ENCODE assay signal across 9 mouse cellular contexts in genomic region chr2:27075485-27075884, GRCm38 (mm10). TPM values are rescaled to one million over a fixed set of nuclear protein-coding genes. Genes with fewer than 3 reads are reported as not detected.
A peak's percentile ranks its signal among the peaks of the same experiment; 100 is the strongest.
DNase-seq lines count a peak whose midpoint lies in the region; TF ChIP-seq lines count a peak whose summit lies in the region.
"Had no signal": no experiment of that assay in that cellular context is flagged by ENCODE, and none has a peak within 500 bp of the region (broad histone marks: within the 10 kb centered on the region; RNA-seq: fewer than 3 reads in every experiment).

No protein-coding gene starts in this region.

- 76% methylated on average over 3 of the region's 3 CpGs for WGBS in thymus, adult 2 months

- no peak overlapping the region for H3K4me3 ChIP-seq in thymus, adult 2 months (ENCODE audit: control insufficient read depth, insufficient read depth, low read length)

- no peaks in the 10 kb centered on the region for H3K36me3 ChIP-seq in thymus, adult 2 months (ENCODE audit: control insufficient read depth, insufficient read depth, low read length)

- no peak overlapping the region for H3K27ac ChIP-seq in thymus, adult 2 months (ENCODE audit: control insufficient read depth, insufficient read depth, low read length)
- H3K27ac ChIP-seq: macrophage had no signal

- H3K27me3 ChIP-seq in thymus, adult 2 months (ENCODE audit: control insufficient read depth, insufficient read depth, low read length) = no peaks in the 10 kb centered on the region

- TF ChIP-seq CTCF in thymus, adult 2 months (IDR thresholded peaks at IDR 0.05; ENCODE audit: borderline replicate concordance, control insufficient read depth, extremely low read depth, insufficient read depth, low read length, poor library complexity) = peak; percentile 62; the same call in 1 of the 2 replicates

- TF ChIP-seq POLR2A in thymus, adult 2 months (IDR thresholded peaks at IDR 0.05; ENCODE audit: control insufficient read depth, extremely low read depth, insufficient read depth, low read length, poor library complexity) = no peak

- H3K4me1 ChIP-seq in thymus, adult 2 months (replicated peaks; ENCODE audit: control insufficient read depth, insufficient read depth, low read length) = peaks cover 52% of the 10 kb centered on the region

- DNase-seq in gastrocnemius, postnatal 10 days = peak; percentile 54
- no peak for DNase-seq in gastrocnemius, postnatal 25 days
- peak; percentile 41 for DNase-seq in thymus, adult 2 months
- DNase-seq in thymus, adult 18-20 months = no peak
- peak; percentile 66 to 76 for DNase-seq in cerebellum, postnatal 10 days
- peak; percentile 76 for DNase-seq in kidney, postnatal 10 days
- DNase-seq in natural killer cell, adult 2 months (ENCODE audit: low spot score in 2 of 2) = peak; percentile 24 to 46
- DNase-seq in left cerebral cortex, adult 11 months (ENCODE audit: low spot score) = no peak

RNA-seq across cellular contexts. Expression of gene Mymk, which starts 3.5 kb away (rescaled TPM):
- total RNA-seq in gastrocnemius, postnatal 10 days (2021) = 10 to 100 TPM; 51.6 to 58.5 TPM
- total RNA-seq in gastrocnemius, postnatal 25 days (2021) = 10 to 100 TPM in 1 of 2 experiments, 1 to 10 TPM in 1; 4.8 to 14.4 TPM
- polyA plus RNA-seq in thymus, adult 2 months (2012; rRNA removed) = 0.61 and 0.81 TPM in 2 replicates
- polyA plus RNA-seq: macrophage had no signal

RNA-seq across cellular contexts. Expression of gene Adamtsl2, which starts 3.7 kb away (rescaled TPM):
- 1 to 10 TPM; 3.1 to 4.8 TPM for total RNA-seq in gastrocnemius, postnatal 10 days (2021)
- total RNA-seq in gastrocnemius, postnatal 25 days (2021) = 1 to 10 TPM; 8.2 to 8.7 TPM
- 16.1 and 16.5 TPM in 2 replicates for polyA plus RNA-seq in thymus, adult 2 months (2012; rRNA removed)
- polyA plus RNA-seq: macrophage had no signal

RNA-seq across cellular contexts. Expression of gene Slc2a6, which starts 47.7 kb away (rescaled TPM):
- total RNA-seq in gastrocnemius, postnatal 10 days (2021) = under 1 TPM; 0.16 to 0.27 TPM
- under 1 TPM; 0.10 to 0.16 TPM for total RNA-seq in gastrocnemius, postnatal 25 days (2021)
- 14.0 and 17.5 TPM in 2 replicates for polyA plus RNA-seq in thymus, adult 2 months (2012; rRNA removed)

Comparison
In these comparisons a context has a peak if more than half of its experiments do, and no peak if none do; other contexts are left out.
1. DNase-seq: peak in gastrocnemius, postnatal 10 days (single experiment), thymus, adult 2 months (single experiment), cerebellum, postnatal 10 days (2 of 2), kidney, postnatal 10 days (single experiment) and natural killer cell, adult 2 months (2 of 2); none in gastrocnemius, postnatal 25 days (single experiment), thymus, adult 18-20 months (0 of 2) and left cerebral cortex, adult 11 months (single experiment).